Mouse (Mus musculus): ENCODE measurements around the gene Ccnl1. TPM values are rescaled to one million over a fixed set of nuclear protein-coding genes. Genes with fewer than 3 reads are reported as not detected.

Gene Ccnl1
- total and polyA plus RNA-seq, 3 experiments, result 20.1 to 56.5 TPM; not detected in 1

- TF ChIP-seq MAZ (IDR thresholded peaks at IDR 0.05; ENCODE audit: low read depth, low read length), result no peak
- TF ChIP-seq MXI1 (IDR thresholded peaks at IDR 0.05; ENCODE audit: low read depth, low read length), result no peak
- no peak for TF ChIP-seq USF2 (IDR thresholded peaks at IDR 0.05; ENCODE audit: borderline replicate concordance in 1 of 2, insufficient read depth in 1 of 2, low read depth in 1 of 2, low read length in 2 of 2)
- no peak for TF ChIP-seq CHD1 (IDR thresholded peaks at IDR 0.05; ENCODE audit: low read depth, low read length)
- no peak for TF ChIP-seq CHD2 (IDR thresholded peaks at IDR 0.05; ENCODE audit: low read length)
- TF ChIP-seq NRF1 (IDR thresholded peaks at IDR 0.05; ENCODE audit: insufficient read depth, low read depth, low read length, poor library complexity, severe bottlenecking), result no peak
- TF ChIP-seq TAL1 (IDR thresholded peaks at IDR 0.05; ENCODE audit: low read length), result no peak
- TF ChIP-seq HCFC1 (IDR thresholded peaks at IDR 0.05; ENCODE audit: low read depth, low read length), result no peak
- no peak for TF ChIP-seq MEF2A (IDR thresholded peaks at IDR 0.05; ENCODE audit: extremely low read depth, insufficient replicate concordance, low read depth, low read length, poor library complexity, severe bottlenecking)
- no peak for TF ChIP-seq ZKSCAN1 (IDR thresholded peaks at IDR 0.05; ENCODE audit: low read depth, low read length)
- TF ChIP-seq E2F4 (IDR thresholded peaks at IDR 0.05; ENCODE audit: borderline replicate concordance, low read depth, low read length), result no peak
- TF ChIP-seq KAT2A (conservative IDR thresholded peaks at IDR 0.05; ENCODE audit: low read depth, low read length), result no peak
- TF ChIP-seq POLR2AphosphoS2 (IDR thresholded peaks at IDR 0.05; ENCODE audit: low read length), result no peak
- Histone ChIP-seq H3K79me2 (ENCODE audit: control insufficient read depth, insufficient read depth, low read length, poor library complexity) (no peaks in the 10 kb centered on the region), H3K36me3 (ENCODE audit: control insufficient read depth in 1 of 2, insufficient read depth in 2 of 2, low read length in 2 of 2) (peaks cover 0 to 5% of the 10 kb centered on the region in 2 experiments; a peak in 2 of 4 replicates), H3K9me3 (replicated peaks; ENCODE audit: insufficient read depth, low read length) (no peaks in the 10 kb centered on the region), H3K4me1 (ENCODE audit: control insufficient read depth in 1 of 2, insufficient read depth in 2 of 2, low read length in 2 of 2) (peaks cover 0 to 16% of the 10 kb centered on the region in 2 experiments; a peak in 1 of 4 replicates), H3K9ac (ENCODE audit: control insufficient read depth, low read depth, low read length, poor library complexity, severe bottlenecking) (no peak overlapping the region), H3K27ac (ENCODE audit: control insufficient read depth, low read depth, low read length) (no peak overlapping the region), H3K4me3 (ENCODE audit: control insufficient read depth in 1 of 2, insufficient read depth in 1 of 2, low read depth in 2 of 2, low read length in 2 of 2) (no peak overlapping the region), H3K27me3 (ENCODE audit: control insufficient read depth in 1 of 2, insufficient read depth in 2 of 2, low read length in 2 of 2) (peaks cover 2% of the 10 kb centered on the region in 2 experiments; a peak in 2 of 4 replicates)
- no peak for DNase-seq (ENCODE audit: low read depth, low spot score)
These were observed 53.9 kb downstream of the Ccnl1 start for GRCm38 (mm10) chr3:65904106-65904505.

- Histone ChIP-seq H3K4me1 (ENCODE audit: control insufficient read depth in 1 of 2, insufficient read depth in 2 of 2, low read length in 2 of 2) (no peaks in the 10 kb centered on the region), H3K27me3 (ENCODE audit: control insufficient read depth in 1 of 2, insufficient read depth in 2 of 2, low read length in 2 of 2) (peaks cover 2% of the 10 kb centered on the region in 2 experiments; a peak in 2 of 4 replicates), H3K9ac (ENCODE audit: control insufficient read depth, low read depth, low read length, poor library complexity, severe bottlenecking) (no peak overlapping the region), H3K36me3 (ENCODE audit: control insufficient read depth in 1 of 2, insufficient read depth in 2 of 2, low read length in 2 of 2) (no peaks in the 10 kb centered on the region), H3K4me3 (ENCODE audit: control insufficient read depth in 1 of 2, insufficient read depth in 1 of 2, low read depth in 2 of 2, low read length in 2 of 2) (no peak overlapping the region), H3K27ac (ENCODE audit: control insufficient read depth, low read depth, low read length) (no peak overlapping the region), H3K79me2 (ENCODE audit: control insufficient read depth, insufficient read depth, low read length, poor library complexity) (no peaks in the 10 kb centered on the region), H3K9me3 (replicated peaks; ENCODE audit: insufficient read depth, low read length) (no peaks in the 10 kb centered on the region)
- no peak for TF ChIP-seq CHD2 (IDR thresholded peaks at IDR 0.05; ENCODE audit: low read length)
- TF ChIP-seq MEF2A (IDR thresholded peaks at IDR 0.05; ENCODE audit: extremely low read depth, insufficient replicate concordance, low read depth, low read length, poor library complexity, severe bottlenecking), result no peak
- TF ChIP-seq GABPA (IDR thresholded peaks at IDR 0.05; ENCODE audit: low read depth, low read length), result no peak
- TF ChIP-seq MAX (IDR thresholded peaks at IDR 0.05; ENCODE audit: low read length), result no peak
- no peak for TF ChIP-seq TAL1 (IDR thresholded peaks at IDR 0.05; ENCODE audit: low read length)
- no peak for TF ChIP-seq POLR2A (IDR thresholded peaks at IDR 0.05; ENCODE audit: control insufficient read depth in 1 of 2, insufficient read depth in 1 of 2, low read depth in 1 of 2, low read length in 2 of 2, poor library complexity in 1 of 2)
- no peak for TF ChIP-seq SIN3A (IDR thresholded peaks at IDR 0.05; ENCODE audit: low read length)
- no peak for TF ChIP-seq USF1 (IDR thresholded peaks at IDR 0.05; ENCODE audit: low read depth, low read length)
- no peak for TF ChIP-seq ZC3H11A (IDR thresholded peaks at IDR 0.05; ENCODE audit: low read depth, low read length)
- no peak for TF ChIP-seq TCF12 (IDR thresholded peaks at IDR 0.05; ENCODE audit: low read depth, low read length)
- TF ChIP-seq SMC3 (IDR thresholded peaks at IDR 0.05; ENCODE audit: low read depth, low read length), result no peak
- no peak for TF ChIP-seq ZNF384 (IDR thresholded peaks at IDR 0.05; ENCODE audit: low read depth, low read length)
- TF ChIP-seq MAZ (IDR thresholded peaks at IDR 0.05; ENCODE audit: low read depth, low read length), result no peak
- TF ChIP-seq ZMIZ1 (IDR thresholded peaks at IDR 0.05; ENCODE audit: low read depth, low read length), result no peak
- no peak for TF ChIP-seq USF2 (IDR thresholded peaks at IDR 0.05; ENCODE audit: borderline replicate concordance in 1 of 2, insufficient read depth in 1 of 2, low read depth in 1 of 2, low read length in 2 of 2)
- no peak for TF ChIP-seq POLR2AphosphoS2 (IDR thresholded peaks at IDR 0.05; ENCODE audit: low read length)
- no peak for TF ChIP-seq MAFK (IDR thresholded peaks at IDR 0.05; ENCODE audit: borderline replicate concordance, low read depth, low read length)
- no peak for TF ChIP-seq TBP (IDR thresholded peaks at IDR 0.05; ENCODE audit: low read depth, low read length)
- no peak for TF ChIP-seq ELF1 (IDR thresholded peaks at IDR 0.05; ENCODE audit: low read depth, low read length)
- no peak for TF ChIP-seq HCFC1 (IDR thresholded peaks at IDR 0.05; ENCODE audit: low read depth, low read length)
- DNase-seq (ENCODE audit: low read depth, low spot score), result no peak
These were observed 59.3 kb downstream of the Ccnl1 start for GRCm38 (mm10) chr3:65898598-65899278.
